Mouse (Mus musculus) testis, adult 2 months (tissue): ENCODE data around the gene Gm20388.

Source experiments
- CTCF ChIP-seq: fragments of 200-500 bp; IDR thresholded peaks from 2 replicates; pipeline ENCODE4 v1.5.1; 2012; ENCODE audit warnings: low read depth, mild to moderate bottlenecking, inconsistent platforms, low read length, moderate library complexity; ENCODE audit not compliant: control insufficient read depth, insufficient read depth, insufficient replicate concordance
- POLR2A ChIP-seq: fragments of 200-500 bp; IDR thresholded peaks from 2 replicates; pipeline ENCODE4 v1.6.1; 2012; ENCODE audit warnings: low read depth, mild to moderate bottlenecking, inconsistent platforms, low read length, moderate library complexity; ENCODE audit not compliant: control insufficient read depth

DNA sequence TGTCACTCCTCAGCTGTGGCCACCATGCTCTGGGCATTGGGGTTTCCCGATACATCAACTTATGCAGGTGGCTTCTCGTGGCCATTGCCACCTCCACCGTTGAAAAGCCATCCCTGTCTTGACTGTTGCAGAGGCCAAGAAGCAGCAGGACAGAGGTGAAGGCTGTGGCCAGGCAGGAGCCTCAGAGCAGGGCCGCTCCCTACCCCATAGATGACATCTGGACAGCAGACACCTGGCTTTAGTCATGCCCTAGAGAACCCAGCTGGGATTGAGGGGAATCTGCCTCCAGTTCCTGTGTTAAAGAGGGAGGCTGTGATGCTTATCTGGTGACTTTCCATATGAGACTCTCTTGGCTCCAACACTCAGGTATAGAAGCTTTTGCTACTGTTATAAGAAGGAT lies 3767.7 kb downstream of the Gm20388 start:
- TF ChIP-seq POLR2A (no peak), CTCF (no peak)
